Mouse (Mus musculus): ENCODE results near the gene Fam213b. TPM values are rescaled to one million over a fixed set of nuclear protein-coding genes. Genes with fewer than 3 reads are reported as not detected.
A peak's percentile ranks its signal among the peaks of the same experiment; 100 is the strongest.

Gene Fam213b
- polyA plus RNA-seq, 1 experiment, result 38.2 TPM

DNA sequence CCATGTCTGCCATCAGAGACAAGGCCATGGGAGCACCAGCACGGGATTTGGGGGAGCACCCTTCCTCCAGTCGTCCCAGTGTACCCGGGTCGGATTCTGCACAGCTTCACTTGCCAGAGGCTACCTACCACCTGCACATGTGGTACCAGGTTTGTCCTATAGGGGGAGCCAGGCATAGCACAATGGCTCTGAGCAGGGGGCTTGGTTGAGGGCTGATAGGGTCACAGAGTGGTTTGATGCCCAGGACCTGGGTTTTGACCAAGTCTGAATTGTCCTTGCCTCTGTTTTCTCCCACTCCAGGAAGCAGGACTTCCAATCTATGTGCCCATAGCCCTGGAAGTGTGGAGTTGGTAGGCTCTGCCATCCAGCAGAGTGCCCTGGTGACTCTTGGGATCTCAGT lies 26.5 kb upstream of the Fam213b start:
- H3K4me1 ChIP-seq (ENCODE audit: control insufficient read depth, insufficient read depth, low read length), result peaks cover 36% of the 10 kb centered on the region
- no peak overlapping the region for H3K4me3 ChIP-seq (ENCODE audit: insufficient read depth, low read length)
- TF ChIP-seq CTCF (IDR thresholded peaks at IDR 0.05; ENCODE audit: low read depth, low read length) (peak; percentile 82), POLR2A (IDR thresholded peaks at IDR 0.05; ENCODE audit: borderline replicate concordance, low read depth, low read length) (no peak)
- H3K27ac ChIP-seq (ENCODE audit: insufficient read depth, low read depth, low read length), result no peak overlapping the region

DNA sequence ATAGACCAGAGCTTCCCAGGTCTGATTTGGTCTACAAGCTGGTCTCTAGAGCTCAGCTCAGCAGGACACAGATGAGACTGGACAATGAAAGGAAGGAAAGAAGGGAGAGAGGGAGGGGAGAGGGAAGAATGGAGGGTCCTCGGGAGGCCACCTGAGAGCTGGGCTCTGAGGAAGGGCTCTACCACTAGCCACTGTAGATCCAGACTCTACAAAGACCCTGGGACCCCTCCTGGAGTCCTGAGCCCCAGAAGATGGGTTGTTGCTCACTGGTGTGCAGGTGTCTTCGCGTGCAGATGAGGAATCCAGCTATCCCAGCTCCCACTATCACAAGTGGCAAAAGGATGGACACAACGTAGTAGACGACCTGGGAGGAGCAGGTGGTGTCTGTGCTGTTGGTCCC lies 24.0 kb upstream of the Fam213b start:
- no peak overlapping the region for H3K27ac ChIP-seq (ENCODE audit: insufficient read depth, low read depth, low read length)
- H3K4me3 ChIP-seq (ENCODE audit: insufficient read depth, low read length), result no peak overlapping the region
- TF ChIP-seq CTCF (IDR thresholded peaks at IDR 0.05; ENCODE audit: low read depth, low read length) (no peak), POLR2A (IDR thresholded peaks at IDR 0.05; ENCODE audit: borderline replicate concordance, low read depth, low read length) (no peak)
- H3K4me1 ChIP-seq (ENCODE audit: control insufficient read depth, insufficient read depth, low read length), result peaks cover 16% of the 10 kb centered on the region

DNA sequence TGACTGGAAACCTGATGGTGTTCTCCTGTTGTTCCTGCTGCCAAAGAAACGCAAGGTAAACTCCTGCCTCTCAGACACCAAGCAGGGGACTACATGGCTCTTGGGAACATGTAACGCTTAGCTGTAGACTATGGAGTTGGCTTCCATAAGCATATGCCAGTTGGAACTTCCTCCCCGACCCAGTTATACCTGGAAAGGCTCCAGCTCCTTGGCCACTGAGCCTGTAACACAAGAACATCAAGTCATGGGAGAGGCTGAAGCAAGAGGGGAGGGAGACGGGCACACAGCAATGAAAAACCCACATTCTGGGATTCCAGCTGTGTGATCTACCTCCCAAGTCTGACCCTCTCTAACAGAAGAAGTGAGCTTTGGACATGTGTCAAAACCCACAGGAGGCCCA lies 23.4 kb upstream of the Fam213b start:
- Histone ChIP-seq H3K4me3 (ENCODE audit: insufficient read depth, low read length) (no peak overlapping the region), H3K4me1 (ENCODE audit: control insufficient read depth, insufficient read depth, low read length) (peaks cover 16% of the 10 kb centered on the region), H3K27ac (ENCODE audit: insufficient read depth, low read depth, low read length) (no peak overlapping the region)
- TF ChIP-seq CTCF (IDR thresholded peaks at IDR 0.05; ENCODE audit: low read depth, low read length) (no peak), POLR2A (IDR thresholded peaks at IDR 0.05; ENCODE audit: borderline replicate concordance, low read depth, low read length) (no peak)

DNA sequence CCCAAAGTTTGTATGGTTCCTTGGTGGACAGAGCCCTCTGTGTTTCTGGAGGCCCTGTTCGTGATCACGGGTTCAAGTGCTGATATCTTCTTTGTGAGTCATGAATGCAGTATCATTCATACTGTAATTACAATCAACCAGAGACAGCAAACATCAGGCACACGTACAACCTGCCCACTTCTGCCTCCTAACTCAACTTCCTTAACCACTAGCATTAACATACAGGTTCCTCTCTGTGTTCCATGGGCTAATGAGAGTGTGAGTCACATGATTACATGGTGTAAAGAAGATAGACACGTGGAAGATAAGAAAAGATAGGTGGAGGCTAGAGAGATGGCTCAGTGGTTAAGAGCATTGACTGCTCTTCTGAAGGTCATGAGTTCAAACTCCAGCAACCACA lies 17.7 kb upstream of the Fam213b start:
- Histone ChIP-seq H3K4me1 (ENCODE audit: control insufficient read depth, insufficient read depth, low read length) (peaks cover 15% of the 10 kb centered on the region), H3K27ac (ENCODE audit: insufficient read depth, low read depth, low read length) (no peak overlapping the region), H3K4me3 (ENCODE audit: insufficient read depth, low read length) (no peak overlapping the region)
- no peak for TF ChIP-seq POLR2A (IDR thresholded peaks at IDR 0.05; ENCODE audit: borderline replicate concordance, low read depth, low read length)
- TF ChIP-seq CTCF (IDR thresholded peaks at IDR 0.05; ENCODE audit: low read depth, low read length), result no peak

DNA sequence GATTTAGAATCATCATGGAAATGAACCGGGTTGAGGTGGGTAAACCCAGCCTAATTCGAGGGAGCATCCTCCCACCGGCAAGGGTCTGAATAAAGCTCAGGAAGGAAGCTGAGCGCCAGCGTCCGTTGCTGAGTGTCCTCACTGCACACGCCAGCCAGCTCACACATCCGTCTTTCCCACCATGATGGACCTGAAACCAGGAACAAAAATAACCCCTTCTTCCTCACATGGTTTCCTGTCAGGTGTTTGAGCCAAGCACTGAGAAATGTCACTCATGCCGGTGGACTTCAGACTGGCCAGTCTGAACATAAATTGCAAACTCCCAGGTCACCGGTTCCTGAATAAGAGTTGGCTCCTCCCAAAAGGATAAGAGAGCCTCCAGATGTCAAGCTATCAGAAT lies 16.4 kb upstream of the Fam213b start:
- Histone ChIP-seq H3K4me3 (ENCODE audit: insufficient read depth, low read length) (no peak overlapping the region), H3K4me1 (ENCODE audit: control insufficient read depth, insufficient read depth, low read length) (peaks cover 26% of the 10 kb centered on the region), H3K27ac (ENCODE audit: insufficient read depth, low read depth, low read length) (no peak overlapping the region)

DNA sequence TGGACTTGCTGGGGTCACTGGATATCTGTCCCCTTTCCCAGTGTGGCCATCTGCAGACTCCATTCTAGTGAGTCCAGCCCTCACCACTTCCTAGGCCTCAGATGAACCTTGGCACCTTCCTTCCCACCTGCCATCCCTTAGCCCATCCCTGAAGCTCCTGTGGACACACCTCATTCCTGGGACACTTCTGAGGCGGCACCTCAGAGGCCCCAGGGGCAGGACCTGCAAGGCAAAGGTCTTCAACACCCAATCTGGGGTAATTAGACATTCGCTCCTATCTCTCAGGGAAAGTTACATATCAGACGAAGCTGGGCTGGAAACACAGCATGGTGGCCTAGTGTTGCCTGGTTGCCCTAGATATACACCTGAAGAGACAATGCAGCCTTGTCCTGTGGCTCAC lies 15.8 kb upstream of the Fam213b start:
- Histone ChIP-seq H3K27ac (ENCODE audit: insufficient read depth, low read depth, low read length) (no peak overlapping the region), H3K4me1 (ENCODE audit: control insufficient read depth, insufficient read depth, low read length) (peaks cover 32% of the 10 kb centered on the region), H3K4me3 (ENCODE audit: insufficient read depth, low read length) (no peak overlapping the region)
- TF ChIP-seq POLR2A (IDR thresholded peaks at IDR 0.05; ENCODE audit: borderline replicate concordance, low read depth, low read length), result no peak
- TF ChIP-seq CTCF (IDR thresholded peaks at IDR 0.05; ENCODE audit: low read depth, low read length), result no peak

More for the DNA sequence above, 16.4 kb upstream of the Fam213b start:
- TF ChIP-seq CTCF (IDR thresholded peaks at IDR 0.05; ENCODE audit: low read depth, low read length), result no peak
- no peak for TF ChIP-seq POLR2A (IDR thresholded peaks at IDR 0.05; ENCODE audit: borderline replicate concordance, low read depth, low read length)

DNA sequence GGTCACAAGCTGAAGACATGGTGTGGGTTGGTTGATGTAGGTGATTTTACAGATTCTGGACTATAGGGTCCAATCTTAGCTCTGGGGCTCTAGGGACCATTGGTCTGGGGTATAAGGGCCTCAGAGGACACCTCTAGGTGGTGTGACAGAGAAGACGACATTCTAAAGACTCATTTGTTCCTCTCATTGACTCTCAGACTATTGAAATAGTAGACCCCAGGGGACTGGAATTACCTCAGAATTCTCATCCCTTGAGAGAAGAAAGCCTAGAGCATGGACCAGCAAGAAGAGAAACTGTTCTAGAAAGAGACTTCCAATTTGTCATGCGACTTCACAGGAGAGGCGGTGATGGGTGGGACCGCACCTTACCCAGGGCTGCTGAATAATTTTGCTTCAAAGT lies 15.3 kb upstream of the Fam213b start:
- Histone ChIP-seq H3K27ac (ENCODE audit: insufficient read depth, low read depth, low read length) (no peak overlapping the region), H3K4me1 (ENCODE audit: control insufficient read depth, insufficient read depth, low read length) (peaks cover 35% of the 10 kb centered on the region), H3K4me3 (ENCODE audit: insufficient read depth, low read length) (no peak overlapping the region)
- TF ChIP-seq POLR2A (IDR thresholded peaks at IDR 0.05; ENCODE audit: borderline replicate concordance, low read depth, low read length) (no peak), CTCF (IDR thresholded peaks at IDR 0.05; ENCODE audit: low read depth, low read length) (no peak)

DNA sequence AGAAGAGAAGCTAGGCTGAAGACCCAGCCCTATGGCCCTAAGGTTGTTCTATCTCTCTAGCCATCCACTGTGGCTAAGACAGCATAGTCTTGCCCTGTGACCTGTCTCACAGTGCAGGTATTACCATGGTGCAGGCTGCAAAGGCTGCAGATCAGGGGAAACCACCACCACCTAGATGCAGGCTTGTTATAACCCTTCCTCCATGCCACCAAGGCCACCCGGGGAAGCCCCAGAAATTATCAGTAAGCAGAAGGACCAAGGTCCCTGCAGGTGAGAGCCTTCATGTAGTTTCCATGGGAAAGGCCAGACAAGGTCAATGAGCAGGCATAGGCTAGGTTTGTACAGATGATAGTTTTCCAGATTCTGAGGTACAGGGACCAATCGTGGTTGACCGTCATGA lies 14.9 kb upstream of the Fam213b start:
- Histone ChIP-seq H3K27ac (ENCODE audit: insufficient read depth, low read depth, low read length) (no peak overlapping the region), H3K4me1 (ENCODE audit: control insufficient read depth, insufficient read depth, low read length) (peaks cover 35% of the 10 kb centered on the region), H3K4me3 (ENCODE audit: insufficient read depth, low read length) (no peak overlapping the region)
- TF ChIP-seq POLR2A (IDR thresholded peaks at IDR 0.05; ENCODE audit: borderline replicate concordance, low read depth, low read length), result no peak
- no peak for TF ChIP-seq CTCF (IDR thresholded peaks at IDR 0.05; ENCODE audit: low read depth, low read length)

DNA sequence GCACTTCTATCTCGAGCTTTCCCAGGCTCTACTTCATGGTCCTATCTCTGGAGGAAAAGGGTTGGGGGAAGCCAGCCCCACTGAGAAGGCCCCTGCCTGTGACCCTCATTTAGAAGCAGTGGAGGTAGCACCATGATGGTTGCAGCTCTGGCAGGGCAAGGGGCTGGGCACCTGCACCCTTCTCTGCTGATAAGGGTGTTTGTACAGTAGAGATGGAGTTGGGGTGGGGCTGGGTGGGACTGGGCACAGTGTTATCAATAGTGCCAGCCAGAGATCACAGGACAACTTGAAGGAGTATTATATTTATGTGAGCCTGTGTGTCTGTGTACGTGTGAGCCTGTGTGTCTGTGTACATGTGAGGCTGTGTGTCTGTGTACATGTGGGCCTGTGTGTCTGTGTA lies 12.7 kb upstream of the Fam213b start:
- no peak for TF ChIP-seq POLR2A (IDR thresholded peaks at IDR 0.05; ENCODE audit: borderline replicate concordance, low read depth, low read length)
- Histone ChIP-seq H3K27ac (ENCODE audit: insufficient read depth, low read depth, low read length) (peak overlapping the region; percentile 51), H3K4me3 (ENCODE audit: insufficient read depth, low read length) (no peak overlapping the region), H3K4me1 (ENCODE audit: control insufficient read depth, insufficient read depth, low read length) (peaks cover 40% of the 10 kb centered on the region)

DNA sequence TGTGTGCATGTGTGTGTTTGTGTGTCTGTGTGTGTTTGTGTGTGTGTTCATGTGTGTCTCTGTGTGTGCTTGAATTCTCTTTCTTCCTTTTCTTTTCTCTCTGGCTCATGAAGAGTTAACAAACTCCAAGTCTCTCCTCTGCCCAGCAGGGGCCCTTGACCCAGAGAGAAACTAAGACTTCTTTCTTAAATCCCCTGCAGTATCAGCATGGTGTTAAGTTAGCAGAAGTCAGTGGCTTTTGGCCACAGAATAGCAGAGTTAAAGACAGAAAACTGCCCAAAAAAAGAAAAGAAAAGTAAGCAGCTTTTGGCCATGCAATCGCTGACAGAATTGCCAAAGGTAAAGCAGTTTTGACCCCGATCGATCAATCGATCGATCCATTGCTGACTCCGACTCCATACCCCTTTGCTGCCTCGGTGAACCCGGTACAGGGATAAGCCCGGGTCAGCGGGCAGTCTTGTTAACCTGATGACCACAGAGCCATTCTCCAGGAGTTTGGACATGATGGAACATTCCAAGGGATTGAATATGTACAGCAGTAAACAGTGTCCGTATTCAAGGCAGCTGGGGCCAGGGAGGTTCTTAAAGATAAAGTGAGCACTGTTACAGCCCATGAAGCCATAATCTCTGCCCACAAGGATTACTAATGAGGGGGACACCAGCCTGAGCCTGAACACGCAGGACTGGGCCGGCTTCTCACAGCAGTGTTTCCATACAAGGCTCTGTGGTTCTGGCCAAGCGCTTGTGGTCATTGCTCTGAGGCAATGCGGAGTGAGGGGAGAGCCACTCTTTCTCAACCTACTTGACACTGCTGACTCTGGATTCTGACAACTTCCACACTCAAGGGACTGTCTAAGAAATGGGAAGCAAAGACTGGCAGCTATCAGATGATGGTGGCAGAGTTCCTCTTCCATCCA lies 11.9 kb upstream of the Fam213b start:
- H3K4me3 ChIP-seq (ENCODE audit: insufficient read depth, low read length), result no peak overlapping the region
- H3K4me1 ChIP-seq (ENCODE audit: control insufficient read depth, insufficient read depth, low read length), result peaks cover 39% of the 10 kb centered on the region
- peak overlapping the region; percentile 80 for H3K27ac ChIP-seq (ENCODE audit: insufficient read depth, low read depth, low read length)
- no peak for TF ChIP-seq POLR2A (IDR thresholded peaks at IDR 0.05; ENCODE audit: borderline replicate concordance, low read depth, low read length)
- TF ChIP-seq CTCF (IDR thresholded peaks at IDR 0.05; ENCODE audit: low read depth, low read length), result no peak
